Mouse (Mus musculus) embryo, embryonic 10 days (tissue): ENCODE data around the gene Them7.
A peak's percentile ranks its signal among the peaks of the same experiment; 100 is the strongest.

Experiments
- DNase-seq: peaks from one replicate; pipeline ENCODE4 v3.0.0-alpha.2; 2015; ENCODE audit warnings: low spot score

The Them7 gene

DNA sequence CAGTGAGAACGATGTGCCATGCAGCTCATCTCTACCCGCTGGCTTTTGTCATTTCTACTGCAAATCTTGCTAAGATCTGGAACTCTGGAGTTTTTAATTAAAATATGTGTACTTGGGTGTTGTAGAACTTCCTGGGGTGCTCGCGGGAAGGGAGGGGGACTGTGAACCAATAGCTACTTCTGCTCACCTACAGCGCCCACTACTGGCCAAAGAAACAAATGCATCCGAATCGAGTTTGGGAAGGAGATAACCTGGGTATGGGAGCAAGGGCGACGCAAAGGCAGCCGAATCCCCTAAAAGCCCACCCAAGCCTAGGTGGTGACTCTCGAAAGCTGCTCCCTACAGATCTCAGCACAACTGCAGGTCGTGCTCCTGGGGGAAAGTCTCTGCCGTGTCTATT is 87.3 kb downstream of the Them7 start:
- no peak for DNase-seq

- DNase-seq: peak; percentile 26
These were observed 87.9 kb downstream of the Them7 start for GRCm38 (mm10) chr2:105311991-105312390.

GRCm38 (mm10) chr2:105313077-105313476 is 89.0 kb downstream of the Them7 start:
- no peak for DNase-seq

- DNase-seq: no peak
These were observed 93.5 kb downstream of the Them7 start for GRCm38 (mm10) chr2:105317556-105318184.

GRCm38 (mm10) chr2:105326067-105326466 is 101.9 kb downstream of the Them7 start:
- no peak for DNase-seq

DNA sequence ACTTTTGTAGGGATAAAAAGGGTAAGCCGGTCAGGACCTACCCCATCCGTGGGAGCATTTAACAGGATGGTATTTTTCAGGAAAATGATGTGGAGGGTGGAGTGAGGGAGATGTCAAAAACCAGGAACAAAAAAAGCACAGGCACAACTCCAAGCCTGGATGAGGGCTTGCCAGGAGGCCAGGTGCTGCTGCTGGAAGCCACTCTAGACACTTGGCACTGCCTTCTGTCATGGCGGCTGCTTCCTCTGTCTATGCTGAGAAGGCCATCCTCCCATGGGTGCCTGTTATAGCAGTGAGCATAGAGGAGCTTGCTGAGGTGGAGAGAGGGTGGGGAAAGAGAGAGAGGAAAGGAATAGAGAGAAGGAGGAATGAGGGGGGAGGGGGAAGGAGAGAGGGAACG is 105.9 kb downstream of the Them7 start:
- no peak for DNase-seq

- DNase-seq: no peak
These were observed 109.0 kb downstream of the Them7 start for GRCm38 (mm10) chr2:105333107-105333506.

GRCm38 (mm10) chr2:105333976-105334713 is 110.0 kb downstream of the Them7 start:
- DNase-seq: peak; percentile 84

DNA sequence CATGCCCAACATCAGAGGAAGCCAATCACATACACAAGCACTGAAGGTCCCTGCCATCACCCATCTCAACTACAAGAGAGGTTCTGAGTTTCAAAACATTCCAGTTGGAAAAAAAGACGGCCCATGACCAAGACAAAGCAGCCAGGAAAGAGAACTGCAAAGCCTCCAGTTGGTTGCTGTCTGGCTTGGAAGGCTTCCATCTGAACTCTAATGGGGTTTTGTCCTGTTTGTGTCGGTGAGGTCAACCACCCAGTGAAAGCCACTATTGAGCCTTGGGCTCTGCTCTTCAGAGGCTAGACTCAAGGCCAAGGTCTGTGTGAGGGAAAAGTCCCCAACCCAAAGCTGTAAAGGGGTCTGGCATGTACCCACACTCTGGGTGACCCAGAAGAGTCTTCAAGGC is 111.5 kb downstream of the Them7 start:
- DNase-seq: no peak

DNA sequence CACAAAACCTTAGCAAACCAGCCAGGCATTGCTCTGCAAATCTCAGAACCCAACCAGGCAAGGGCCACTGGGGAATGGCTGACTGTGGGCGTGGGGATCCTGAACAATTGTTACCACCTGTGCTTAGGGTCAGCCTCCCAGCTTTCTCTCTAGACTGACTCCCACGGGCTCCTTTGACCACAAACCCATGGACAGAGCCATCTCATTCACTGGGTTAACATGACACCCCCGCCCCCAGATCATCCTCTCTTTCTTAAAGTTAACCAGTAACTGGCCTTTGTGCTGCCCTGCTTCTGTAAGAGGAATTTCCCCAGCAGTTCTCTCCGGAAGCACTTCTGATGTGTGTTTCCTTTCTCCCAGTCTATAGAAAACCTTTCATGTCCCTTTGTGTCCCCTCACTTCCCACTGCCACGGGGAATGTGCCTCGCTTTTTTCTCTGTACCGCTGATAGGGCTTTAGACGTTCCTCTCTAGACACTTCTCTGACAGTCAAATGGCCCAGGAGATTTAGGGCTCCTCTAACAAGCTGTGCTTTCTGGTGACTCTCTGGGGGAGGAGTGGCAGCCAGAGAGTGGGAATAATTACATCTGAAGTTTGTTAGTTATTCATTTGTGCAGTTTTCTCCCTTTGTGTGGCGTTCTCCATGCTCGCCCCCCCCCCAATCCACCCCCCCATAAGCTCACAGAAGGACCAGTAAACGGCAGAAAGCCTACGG is 112.4 kb downstream of the Them7 start:
- DNase-seq: peak; percentile 40

DNA sequence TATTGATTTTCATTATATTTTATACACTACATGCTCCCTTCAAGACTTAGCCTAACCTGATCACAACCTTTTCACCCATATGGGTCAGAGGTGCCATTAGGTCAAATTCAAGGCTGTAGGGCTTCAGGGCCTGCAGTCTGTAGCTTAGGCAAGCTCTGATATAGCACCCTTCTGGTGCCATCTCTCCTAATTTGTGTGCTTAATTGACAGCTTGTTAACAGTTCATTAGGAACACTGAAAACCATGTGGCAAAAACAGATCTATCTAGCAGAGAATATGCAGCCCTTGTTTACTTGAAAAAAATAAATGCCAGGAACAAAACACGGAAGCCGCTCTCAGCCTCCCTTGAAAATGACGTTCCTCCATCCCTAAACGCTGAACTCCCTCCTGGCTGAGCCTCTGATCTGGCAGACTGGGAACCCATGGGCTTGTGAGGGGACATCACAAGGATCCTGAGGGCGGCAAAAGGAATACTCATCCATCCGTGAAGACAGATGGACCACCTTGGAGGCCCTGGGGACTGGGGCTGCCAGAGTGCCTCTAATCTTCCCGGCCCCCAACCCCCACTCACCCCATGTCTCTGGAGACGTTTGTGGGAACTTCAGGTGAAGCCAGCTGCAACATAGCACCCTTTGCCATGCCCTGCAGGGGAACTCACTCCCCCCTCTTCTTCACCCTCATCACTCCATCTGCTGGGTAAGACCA is 113.2 kb downstream of the Them7 start:
- DNase-seq: no peak

DNA sequence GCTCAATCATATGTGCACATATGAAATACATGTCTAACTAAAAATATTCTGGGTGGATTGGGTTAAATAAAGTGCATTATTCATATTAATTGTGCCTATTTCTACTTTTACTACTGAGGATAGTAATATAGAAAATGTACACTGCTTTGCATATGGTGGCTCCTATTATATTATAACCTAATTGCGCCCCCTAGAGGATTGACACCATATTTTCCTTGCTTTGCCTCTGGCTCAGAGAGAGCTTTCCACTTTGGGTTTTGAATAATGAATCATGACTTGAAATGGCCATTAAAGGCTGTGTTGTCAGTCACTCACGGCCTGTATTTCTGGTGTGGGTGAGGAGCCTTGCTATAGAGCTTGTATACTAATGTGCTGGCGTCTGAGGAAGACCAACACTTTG is 115.9 kb downstream of the Them7 start:
- no peak for DNase-seq

DNA sequence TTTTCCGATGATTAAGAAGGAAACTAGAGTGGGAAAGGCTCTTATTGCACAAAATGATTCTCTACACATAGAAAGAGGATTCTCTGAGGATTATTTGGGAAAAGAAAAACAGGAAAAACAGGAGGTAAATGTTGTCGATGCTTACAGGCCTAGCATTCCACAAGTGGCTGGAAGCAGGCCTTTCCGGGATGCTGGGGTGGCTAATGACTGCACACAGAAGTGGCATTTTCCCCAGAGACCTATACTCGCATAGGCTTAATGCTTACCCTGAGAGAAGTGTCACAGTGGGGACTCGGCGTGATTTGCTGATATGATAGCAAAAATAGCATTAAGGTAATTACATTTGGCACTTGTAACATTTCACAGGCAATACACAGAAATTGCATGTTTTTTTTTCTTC is 124.8 kb downstream of the Them7 start:
- no peak for DNase-seq

GRCm38 (mm10) chr2:105356791-105357190 is 132.7 kb downstream of the Them7 start:
- no peak for DNase-seq

DNA sequence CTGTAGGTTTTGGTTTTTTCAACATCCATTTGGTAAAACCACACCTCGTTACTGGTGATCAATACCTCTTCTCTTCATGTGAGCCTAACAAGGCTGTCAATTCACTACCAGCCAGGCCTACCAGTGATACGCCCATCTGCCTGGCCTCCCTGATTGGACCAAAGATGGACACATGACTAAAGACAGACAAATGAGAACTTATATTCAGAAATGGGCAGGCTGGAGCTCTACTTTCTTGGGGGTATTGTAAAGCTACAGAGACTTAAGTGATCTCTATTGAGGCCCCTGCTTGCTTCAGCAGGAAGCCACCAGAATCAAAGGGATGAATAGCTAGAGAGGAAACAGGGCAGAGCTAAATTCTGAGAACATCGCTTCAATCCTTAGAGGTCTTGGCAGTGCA is 133.9 kb downstream of the Them7 start:
- no peak for DNase-seq

GRCm38 (mm10) chr2:105367623-105368022 is 143.5 kb downstream of the Them7 start:
- DNase-seq: peak; percentile 15

DNA sequence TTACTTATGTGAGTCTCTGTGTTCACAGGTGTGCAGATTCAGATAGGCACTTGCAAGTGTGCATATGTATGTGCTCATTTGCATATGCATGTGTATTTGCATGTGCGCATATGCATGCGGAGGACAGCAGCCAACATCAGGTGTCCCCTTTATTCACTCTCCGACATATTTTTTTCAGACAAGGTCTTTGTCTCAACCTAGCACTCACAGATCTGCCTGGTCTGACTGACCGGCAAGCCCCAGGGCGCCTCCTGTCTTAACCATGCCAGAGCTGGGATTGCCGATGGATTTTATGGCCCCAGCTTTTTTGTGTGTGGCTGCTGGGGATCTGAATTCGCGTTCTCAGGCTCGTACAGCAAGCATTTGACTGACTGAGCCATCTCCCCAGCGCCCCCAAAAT is 146.1 kb downstream of the Them7 start:
- no peak for DNase-seq

GRCm38 (mm10) chr2:105370698-105371097 is 146.6 kb downstream of the Them7 start:
- DNase-seq: no peak

- DNase-seq: no peak
These were observed 148.0 kb downstream of the Them7 start for GRCm38 (mm10) chr2:105372156-105372555.

DNA sequence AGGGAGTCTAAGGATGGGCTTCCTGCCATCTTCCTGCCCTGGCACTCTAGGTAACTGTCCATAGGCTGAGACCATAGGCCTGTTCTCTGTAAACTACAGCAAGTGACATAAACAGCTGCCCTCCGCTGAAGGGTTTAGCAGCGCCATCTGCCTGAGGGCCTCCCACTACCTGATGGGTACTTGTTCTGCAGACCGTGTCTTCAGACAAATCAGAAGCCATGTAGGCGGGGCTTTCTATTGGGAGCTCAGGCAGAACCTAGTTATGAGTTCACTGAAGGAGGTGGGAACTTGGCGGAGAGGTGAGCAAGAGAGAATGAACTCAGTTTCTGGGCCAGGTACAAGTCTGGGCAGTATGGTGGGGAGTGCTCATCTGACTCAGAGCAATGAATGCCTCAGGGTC is 148.6 kb downstream of the Them7 start:
- no peak for DNase-seq

- no peak for DNase-seq
These were observed 149.5 kb downstream of the Them7 start for GRCm38 (mm10) chr2:105373658-105374057.

DNA sequence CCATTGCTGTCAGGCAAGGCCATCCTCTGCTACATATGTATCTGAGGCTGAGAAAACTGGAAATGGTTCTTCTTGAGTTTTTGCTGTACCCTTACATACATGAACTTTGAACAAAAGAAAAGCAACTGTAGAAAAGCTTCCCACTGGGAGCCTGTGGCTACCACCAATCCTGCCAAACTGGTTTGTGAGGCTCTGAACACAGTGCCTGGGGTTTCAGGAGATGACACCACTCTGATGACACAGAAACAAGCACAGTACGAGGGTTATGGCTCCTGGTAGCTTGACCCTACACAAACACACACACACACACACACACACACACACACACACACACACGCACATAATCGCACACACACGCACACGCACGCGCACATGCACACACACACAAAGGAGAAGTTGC is 151.1 kb downstream of the Them7 start:
- DNase-seq: no peak

- no peak for DNase-seq
These were observed 151.6 kb downstream of the Them7 start for GRCm38 (mm10) chr2:105375705-105376104.
